Mouse (Mus musculus): ENCODE results near the gene Gm49366.

GRCm38 (mm10) chr12:84068296-84068695 lies 29.6 kb downstream of the Gm49366 start:
- TF ChIP-seq CTCF (IDR thresholded peaks at IDR 0.05; ENCODE audit: control insufficient read depth, insufficient read depth, insufficient replicate concordance, low read depth, low read length) (no peak), POLR2A (IDR thresholded peaks at IDR 0.05; ENCODE audit: control insufficient read depth, low read depth, low read length) (no peak)
